Mouse (Mus musculus) heart, adult 2 months (tissue): Measurements from ENCODE around the gene Klhdc4.

Experiments
- CTCF ChIP-seq: fragments of 200-600 bp; IDR thresholded peaks from 2 replicates; pipeline ENCODE4 v1.8.1; 2022; ENCODE audit warnings: antibody characterized with exemption, mild to moderate bottlenecking, moderate library complexity
- EP300 ChIP-seq: fragments of 200-500 bp; IDR thresholded peaks from 2 replicates; pipeline ENCODE4 v1.6.1; 2011; ENCODE audit warnings: low read depth, low read length, control low read depth; ENCODE audit not compliant: insufficient read depth
- POLR2A ChIP-seq: fragments of 200-500 bp; IDR thresholded peaks from 2 replicates; pipeline ENCODE4 v1.6.1; 2011; ENCODE audit warnings: mild to moderate bottlenecking, low read depth, low read length, control low read depth; ENCODE audit not compliant: insufficient read depth

DNA sequence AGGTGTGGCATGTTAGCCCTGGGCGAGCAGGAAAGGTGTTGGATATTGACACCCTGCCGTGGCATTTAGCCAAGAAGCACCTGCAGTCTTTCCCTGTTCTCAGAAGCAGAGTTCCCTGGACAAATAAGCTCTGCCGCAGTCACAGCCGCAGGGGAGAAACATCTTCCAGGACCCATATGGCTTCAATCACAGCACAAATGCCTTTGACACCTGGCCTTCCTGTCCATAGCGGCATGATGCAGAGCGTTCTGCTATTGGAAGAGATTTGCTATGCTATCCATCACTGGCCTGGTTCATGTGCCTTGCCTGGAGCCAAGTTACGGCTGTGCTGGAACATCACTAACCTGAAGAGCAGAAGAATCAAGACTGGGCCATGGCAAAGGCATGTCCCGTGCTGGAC is 36.0 kb upstream of the Klhdc4 start:
- TF ChIP-seq CTCF = no peak
- no peak for TF ChIP-seq EP300
- no peak for TF ChIP-seq POLR2A
